Mouse (Mus musculus): Measurements from ENCODE around the gene Pten.

Pten gene

DNA sequence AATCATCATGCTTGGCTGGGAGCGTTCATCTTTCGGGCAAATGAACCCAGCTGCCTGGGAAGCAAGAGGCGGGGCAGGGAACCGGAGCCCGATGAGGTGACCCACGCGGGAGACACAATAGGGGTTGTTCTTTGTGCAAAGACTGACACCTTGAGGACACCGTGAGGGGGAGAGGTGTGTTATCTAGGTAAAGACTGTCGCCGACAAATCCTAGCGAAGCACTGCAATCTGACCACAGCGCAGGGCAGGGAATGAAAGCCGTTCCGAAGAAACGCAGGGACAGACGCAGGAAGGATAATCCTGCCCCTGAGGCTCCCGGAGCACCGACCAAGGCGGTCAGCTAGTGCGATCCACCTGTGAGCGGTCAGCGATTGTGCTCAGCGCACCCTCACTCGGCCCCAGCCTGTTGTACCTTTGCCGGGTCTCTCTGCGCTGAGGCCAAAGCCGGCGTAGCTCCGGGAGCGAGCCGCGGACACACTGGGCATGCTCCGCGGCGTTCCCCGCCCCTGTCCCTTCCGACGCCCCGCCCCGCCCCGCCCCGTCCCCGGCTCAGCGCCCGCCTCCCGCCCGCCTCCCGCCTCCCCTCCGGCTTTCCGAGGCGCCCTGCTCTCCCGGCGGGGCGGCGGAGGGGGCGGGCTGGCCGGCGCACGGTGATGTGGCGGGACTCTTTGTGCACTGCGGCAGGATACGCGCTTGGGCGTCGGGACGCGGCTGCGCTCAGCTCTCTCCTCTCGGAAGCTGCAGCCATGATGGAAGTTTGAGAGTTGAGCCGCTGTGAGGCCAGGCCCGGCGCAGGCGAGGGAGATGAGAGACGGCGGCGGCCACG, at the start of gene Pten:
Gene Pten (plus strand): TSS at position 598 of the 826 bp plus-strand sequence.
- no peak for DNase-seq (ENCODE audit: extremely low spot score, low read depth, low spot score)

DNA sequence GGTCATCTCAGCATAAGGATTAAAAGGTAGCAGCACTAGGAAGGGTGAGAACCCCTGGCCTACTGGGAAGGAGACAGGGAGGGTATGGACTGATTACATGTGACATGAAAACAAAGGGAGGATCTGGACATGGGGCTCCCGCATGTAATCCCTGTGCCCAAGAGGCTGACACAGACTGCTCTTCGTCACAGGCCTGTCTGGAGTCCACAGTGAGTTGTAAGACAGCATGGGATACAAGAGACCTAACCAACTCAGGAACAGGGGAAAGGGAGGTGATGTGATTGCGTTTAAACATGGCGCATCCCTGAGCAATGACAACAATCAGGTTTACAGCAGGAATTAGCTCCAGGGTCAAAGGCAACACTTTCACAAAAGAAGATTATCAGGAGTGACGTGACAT, 48.3 kb upstream of the Pten start:
- no peak for DNase-seq (ENCODE audit: extremely low spot score, low read depth, low spot score)

DNA sequence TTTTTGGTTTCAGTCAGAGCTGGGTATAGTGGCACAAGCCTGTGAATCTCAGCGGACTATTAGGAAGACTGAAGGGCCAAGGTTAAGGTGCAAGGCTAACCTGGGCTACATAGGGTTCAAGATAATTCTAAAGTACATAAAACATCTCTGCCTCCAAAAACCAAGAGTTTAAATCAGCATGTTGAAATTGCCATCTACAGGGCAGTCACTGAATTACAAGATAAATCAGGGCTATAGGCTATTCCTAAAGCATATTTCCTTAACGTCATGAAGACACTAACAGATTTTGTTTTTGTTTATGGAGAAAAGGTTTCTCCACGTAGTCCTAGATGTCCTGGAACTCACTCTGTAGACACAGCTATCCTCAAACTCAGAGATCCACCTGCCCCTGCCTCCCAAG, 47.0 kb upstream of the Pten start:
- no peak for DNase-seq (ENCODE audit: extremely low spot score, low read depth, low spot score)

DNA sequence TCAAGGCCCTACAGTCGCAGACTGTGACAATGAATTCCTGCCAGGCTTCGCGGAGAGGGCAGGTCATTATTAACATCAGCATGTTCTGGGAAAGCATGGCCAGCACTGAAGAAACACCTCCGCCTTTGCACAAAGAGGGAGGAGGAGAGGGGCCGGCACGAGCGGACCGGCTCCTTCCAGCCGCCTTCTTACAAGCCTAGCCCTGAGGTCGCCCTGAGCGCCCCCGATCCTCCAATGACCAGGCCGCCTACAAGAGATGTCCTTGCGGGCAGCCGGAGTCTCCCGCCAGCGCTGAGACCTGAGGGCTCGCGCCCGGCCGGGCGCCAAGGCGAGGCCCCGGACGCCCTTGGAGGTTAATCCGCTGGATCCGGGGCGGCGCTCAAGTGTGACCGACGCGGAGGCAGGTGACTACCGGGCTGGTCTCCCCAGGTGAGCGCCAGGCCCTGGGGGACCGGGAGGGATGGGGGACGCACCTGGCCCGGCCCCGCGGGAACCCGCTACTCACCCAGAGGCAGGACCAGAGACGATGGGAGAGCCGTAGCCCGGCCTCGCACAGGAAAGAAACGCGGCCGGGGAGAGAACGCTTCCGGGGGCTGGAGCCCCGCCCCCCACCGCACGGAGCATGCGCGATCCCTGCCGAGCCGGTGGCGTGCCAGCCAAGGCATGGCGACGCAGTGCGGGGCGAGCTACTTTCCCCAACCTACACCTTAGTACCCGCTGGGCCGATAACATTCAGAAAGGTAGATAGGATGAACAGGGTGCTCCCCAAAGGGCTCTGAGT, 45.3 kb upstream of the Pten start:
- no peak for DNase-seq (ENCODE audit: extremely low spot score, low read depth, low spot score)

DNA sequence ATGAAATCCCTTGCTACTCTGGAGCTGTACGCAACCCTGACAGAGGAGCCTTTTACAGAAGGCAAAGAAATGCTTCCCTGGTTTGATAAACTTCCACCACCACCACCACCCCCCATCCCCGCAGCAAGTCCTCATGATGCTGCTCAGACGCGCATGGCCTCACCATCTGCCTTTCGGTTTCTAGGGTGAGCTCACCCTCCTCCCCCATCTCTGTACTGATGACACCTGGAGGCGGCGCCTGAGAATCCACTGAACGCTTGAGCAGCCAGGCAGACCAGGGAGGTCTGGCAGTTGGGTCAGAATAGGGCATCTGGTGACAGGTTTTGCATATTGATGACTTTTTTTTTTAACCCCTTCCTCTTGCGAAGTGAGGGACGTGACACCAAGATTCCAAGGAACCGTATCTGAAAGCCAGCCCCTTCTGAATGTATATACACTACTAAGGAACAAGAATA, 44.7 kb upstream of the Pten start:
- DNase-seq (ENCODE audit: extremely low spot score, low read depth, low spot score): no peak

DNA sequence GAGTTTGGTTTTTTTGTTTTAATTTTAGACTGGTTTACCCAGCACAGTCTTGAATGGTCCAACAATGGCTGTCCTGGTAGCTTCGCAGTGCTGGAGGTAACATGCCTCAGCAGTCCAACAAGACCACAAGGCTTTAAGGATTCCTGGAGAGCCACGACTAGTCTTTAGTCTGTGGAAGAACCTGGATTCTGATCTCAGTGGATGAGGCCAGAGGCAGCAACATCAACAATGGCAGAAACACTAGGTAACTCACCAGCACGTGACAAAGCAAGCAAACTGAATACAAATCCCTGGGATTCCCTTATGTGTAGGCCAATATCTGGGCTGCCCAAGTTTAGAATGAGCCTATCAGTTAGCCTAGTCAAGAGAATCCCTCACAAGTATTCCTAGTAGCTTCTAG, 43.8 kb upstream of the Pten start:
- DNase-seq (ENCODE audit: extremely low spot score, low read depth, low spot score): no peak

DNA sequence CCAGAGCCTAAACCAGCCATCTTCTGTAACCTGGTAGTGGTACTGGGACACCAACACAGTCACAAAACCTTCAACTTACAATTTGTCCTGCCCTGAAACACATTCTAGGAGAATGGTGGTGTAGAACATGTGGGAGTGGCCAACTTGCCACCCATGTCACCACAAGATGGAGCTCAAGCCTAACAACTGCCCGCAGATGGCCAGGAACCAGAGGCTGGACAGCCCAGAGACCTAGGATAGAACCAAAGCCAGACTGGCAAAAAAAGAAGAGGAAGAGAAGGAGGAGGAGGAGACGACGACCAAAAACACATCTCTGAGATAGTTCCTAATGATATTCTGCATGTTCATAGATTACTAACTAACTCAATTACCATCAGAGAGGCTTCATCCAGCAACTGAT, 42.1 kb upstream of the Pten start:
- DNase-seq (ENCODE audit: extremely low spot score, low read depth, low spot score): no peak

DNA sequence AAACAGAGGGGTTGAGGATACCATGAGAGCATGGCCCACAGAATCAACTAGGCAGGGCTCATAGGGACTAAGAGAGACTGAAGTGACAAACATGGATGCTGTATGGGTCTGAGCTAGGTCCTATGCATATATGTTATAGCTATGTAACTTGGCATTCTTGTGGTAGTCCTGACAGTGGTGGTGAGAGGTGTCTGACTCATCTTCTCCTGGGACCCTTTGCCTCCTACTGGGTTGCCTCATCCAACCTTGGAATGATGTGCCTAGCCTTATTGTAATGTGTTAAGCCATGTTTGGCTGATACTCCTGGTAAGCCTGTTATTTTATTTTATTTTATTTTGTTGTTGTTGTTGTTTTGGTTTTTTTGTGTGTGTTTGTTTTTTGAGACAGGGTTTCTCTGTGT, 41.6 kb upstream of the Pten start:
- no peak for DNase-seq (ENCODE audit: extremely low spot score, low read depth, low spot score)

DNA sequence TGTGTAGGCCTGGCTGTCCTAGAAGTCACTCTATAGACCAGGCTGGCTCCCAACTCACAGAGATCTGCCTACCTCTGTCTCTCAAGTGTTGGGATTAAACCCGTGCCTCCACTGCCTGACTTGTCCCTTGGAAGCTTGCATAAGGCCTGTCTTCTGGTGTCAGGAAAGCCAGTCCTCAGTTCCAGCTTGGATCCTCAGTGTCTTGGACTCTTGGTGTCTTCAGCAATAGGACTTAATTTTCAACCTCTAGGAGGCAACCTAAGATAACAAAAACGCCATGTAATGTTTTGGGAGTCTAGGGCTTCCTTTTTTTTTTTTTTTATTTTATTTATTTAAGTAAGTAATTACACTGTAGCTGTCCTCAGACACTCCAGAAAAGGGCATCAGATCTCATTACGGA, 39.7 kb upstream of the Pten start:
- DNase-seq (ENCODE audit: extremely low spot score, low read depth, low spot score): no peak

DNA sequence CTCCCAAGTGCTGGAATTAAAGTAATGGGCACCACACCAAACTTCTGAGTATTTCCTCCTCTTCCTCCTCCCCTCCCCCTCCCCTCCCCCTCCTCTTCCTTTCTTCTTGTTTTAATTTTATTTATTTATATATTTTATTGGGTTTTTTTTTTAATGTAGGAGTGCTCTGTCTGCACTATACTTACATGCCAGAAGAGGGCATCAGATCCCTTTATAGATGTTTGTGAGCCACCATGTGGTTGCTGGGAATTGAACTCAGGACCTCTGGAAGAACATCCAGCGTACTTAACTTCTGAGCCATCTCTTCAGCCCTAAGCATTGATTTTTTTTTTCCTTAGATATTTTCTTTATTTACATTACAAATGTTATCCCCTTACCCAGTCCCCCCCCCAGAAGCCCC, 37.0 kb upstream of the Pten start:
- no peak for DNase-seq (ENCODE audit: extremely low spot score, low read depth, low spot score)

DNA sequence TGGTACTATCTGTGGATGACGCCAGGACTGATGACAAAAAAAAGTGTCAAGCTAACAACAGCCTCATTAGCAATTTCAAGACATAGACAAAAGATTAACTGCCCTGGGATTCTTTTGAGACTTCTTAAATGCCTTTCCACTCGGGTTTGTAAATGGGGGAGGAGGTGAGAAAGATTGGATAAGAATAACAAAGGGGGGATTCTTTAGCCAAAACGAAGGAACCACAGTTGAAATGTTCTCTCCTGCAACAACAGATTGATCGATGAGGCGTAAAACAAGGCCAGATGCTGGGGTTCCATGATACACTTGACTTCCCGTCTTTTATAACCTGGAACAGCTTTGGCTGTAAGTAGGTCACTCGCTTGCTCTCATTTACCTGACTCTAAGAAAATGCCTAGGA, 33.5 kb upstream of the Pten start:
- no peak for DNase-seq (ENCODE audit: extremely low spot score, low read depth, low spot score)

DNA sequence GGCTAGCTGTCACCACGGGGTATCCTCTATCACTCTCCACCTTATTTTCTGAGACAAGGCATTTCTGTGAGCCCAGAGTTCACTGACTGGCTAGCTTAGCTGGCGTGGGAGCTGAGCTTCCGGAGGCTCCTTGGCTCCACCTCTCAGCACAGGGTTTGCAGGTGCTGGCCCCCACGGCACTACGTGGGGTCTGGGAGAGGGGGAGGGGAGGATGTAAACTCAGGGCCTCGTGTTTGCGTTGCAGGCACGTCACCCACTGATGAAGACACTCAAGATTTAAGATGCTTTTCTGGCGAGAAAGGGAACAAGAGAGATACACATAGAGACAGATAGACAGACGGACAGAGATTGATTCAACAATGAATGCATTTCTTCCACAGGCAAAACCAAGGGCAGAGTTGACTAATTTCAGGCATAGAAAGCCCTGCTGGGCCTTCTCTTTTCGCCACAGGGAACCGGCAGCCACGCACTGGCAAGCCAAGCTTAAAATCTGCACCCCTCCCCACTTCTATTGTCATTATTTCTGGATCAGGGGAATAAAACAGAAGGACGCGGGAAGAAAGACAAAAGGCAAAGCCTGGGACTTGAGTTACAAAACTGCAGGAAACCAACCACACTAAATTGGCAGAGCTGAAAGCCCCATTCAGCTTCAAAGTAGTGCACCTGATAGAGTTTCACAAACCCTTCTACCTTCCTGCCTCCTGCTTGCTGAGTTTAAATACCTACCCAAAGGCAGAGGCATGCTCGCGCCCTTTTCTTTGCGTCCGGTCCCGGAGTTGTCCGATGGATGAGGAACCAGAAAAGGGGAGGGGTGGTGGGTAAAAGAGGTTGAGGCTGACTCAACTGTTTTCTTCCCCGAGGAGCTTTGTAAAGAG, 30.6 kb upstream of the Pten start:
- no peak for DNase-seq (ENCODE audit: extremely low spot score, low read depth, low spot score)

DNA sequence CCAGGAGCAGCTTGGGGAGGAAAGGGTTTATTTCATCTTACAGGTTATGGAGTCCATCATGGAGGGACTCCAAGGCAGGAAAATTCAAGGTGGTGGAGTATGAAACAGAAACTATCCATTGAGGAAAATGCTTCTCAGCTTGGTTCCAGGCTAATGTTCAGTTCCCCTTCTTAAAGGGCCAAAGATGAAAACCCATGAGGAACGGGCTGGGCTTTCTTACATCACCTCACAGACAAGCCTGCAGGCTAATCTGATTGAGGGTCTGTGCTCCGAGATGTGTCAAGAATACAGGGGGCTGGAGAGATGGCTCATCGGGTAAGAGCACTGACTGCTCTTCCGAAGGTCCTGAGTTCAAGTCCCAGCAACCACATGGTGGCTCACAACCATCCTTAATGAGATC, 27.5 kb upstream of the Pten start:
- DNase-seq (ENCODE audit: extremely low spot score, low read depth, low spot score): no peak

DNA sequence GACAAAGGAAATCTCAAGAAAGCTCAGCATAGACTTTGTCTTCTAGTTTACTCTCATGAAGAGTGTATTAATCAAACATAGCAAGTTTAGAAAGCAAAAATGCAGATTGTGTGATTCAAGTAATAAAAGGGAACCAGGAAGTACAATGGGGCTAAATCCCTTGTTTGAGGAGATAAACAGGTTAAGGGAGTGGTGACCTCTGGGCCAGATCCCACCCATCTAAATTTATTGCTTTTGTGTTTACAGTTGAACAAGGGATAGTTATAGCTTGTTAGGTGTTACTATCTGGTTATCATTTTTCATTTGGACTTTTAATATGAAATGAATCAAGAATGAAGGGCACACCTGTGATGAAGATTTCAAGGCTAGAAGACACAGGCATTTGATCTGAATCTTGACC, 24.4 kb upstream of the Pten start:
- DNase-seq (ENCODE audit: extremely low spot score, low read depth, low spot score): no peak

DNA sequence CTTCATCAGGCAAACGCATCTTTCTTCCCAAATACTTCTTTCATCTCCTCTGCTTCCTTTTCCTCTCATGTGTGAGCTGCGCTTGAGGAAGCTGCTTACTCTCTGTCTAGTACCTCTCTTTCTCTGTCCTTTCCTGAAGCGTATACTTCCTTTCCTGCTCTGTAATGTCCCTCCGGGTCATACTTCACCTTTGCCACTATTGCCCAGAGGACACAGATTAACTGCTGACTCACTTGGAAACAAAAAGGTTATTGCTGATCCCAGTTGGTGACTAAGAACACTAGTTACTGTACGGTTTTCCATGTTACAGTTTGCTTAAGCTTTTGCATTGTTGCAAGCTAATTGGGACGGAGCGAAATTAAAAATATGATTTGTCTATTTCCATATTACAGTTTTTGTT, 19.5 kb upstream of the Pten start:
- DNase-seq (ENCODE audit: extremely low spot score, low read depth, low spot score): no peak

DNA sequence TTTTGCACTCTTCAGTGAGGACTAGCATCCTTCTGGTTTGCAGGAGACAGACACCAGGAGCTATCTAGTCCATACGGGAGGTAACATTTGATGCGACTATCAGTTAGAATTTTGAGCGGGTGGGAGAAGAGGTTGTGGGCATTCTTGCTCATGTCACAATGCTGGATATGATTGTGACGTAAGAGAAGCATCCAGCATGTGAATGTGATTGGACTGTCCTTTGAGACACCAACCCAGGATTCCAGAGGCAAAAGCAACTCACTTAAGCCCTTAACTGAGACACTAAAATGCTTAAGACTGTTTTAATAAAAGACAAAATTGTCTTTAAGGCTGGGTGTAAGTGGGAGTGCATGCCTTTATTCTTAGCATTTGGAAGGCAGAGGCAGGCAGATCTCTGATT, 17.6 kb upstream of the Pten start, which contains the start of gene Atad1:
Gene Atad1 (minus strand): TSS at position 101 of the 400 bp plus-strand sequence.
- no peak for DNase-seq (ENCODE audit: extremely low spot score, low read depth, low spot score)

DNA sequence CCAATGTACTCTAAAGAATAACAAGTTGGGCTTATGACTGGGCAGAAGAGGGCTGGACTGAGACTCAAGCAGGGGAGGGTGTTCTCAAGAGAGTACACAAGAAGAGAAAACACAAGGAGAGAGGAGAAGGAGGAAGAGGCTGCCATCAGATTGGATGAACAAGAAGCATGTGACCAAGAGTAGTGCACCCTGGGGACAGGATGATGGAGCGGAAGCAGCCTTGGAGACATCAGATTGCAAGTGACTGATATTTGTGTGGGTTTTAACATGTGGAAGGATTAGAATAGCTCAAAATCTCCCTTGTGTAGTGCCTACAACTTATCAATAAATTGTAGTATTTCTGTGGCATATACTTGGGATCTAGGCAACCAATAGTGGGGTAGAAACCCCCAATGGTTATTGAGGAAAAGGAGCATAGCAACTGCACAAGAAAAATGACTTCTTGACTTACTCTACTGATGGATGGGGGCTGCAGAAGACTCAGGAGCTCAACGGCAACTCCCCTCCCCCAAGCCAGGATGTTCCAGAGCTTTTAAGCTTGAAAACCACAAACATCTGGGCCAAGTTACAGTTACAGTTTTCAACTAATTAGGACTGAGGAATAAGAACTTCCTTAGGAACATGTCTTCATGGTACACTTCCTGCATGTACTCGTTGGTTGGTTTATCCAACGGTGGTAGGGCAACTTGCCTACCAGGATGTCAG, 16.5 kb upstream of the Pten start:
- DNase-seq (ENCODE audit: extremely low spot score, low read depth, low spot score): no peak

DNA sequence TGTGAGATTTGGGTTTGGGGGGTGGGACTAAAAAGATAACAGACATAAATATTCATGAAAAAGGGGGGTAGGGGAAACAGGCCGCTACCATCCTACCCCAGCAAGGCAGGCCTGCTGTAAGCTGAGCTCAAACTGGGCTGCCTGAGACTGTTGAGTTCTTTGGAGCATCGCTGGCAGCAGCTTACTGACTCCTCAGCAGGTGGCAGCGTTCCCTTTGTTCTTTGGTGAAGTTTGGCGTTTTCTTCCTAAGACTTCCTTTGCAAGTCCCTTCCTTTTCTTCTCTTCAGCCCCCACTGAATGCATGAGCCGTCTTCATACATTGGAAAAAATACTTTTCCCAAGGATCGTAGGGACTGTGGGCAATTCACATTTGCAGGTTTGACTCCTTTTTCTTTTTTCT, 7.9 kb upstream of the Pten start:
- no peak for DNase-seq (ENCODE audit: extremely low spot score, low read depth, low spot score)

DNA sequence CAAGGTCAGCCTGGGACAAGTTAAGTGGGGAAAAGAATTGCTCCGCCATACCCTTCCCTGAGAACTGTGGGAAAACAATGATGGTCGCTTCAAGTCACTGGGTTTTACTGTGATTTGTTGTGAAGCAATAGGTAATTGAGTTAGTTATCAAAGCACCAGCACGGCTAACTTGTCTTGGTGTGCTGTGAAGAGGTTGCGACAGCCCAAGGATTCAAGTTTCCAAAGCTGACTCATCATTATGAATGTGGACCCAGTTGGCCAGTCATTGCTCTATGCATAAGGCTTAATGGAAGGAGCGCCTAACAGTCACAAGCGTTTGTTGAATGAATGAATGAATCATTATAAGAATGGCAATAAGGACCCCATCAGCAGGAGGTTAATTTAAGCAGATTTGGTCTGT, 4.9 kb upstream of the Pten start:
- DNase-seq (ENCODE audit: extremely low spot score, low read depth, low spot score): no peak

DNA sequence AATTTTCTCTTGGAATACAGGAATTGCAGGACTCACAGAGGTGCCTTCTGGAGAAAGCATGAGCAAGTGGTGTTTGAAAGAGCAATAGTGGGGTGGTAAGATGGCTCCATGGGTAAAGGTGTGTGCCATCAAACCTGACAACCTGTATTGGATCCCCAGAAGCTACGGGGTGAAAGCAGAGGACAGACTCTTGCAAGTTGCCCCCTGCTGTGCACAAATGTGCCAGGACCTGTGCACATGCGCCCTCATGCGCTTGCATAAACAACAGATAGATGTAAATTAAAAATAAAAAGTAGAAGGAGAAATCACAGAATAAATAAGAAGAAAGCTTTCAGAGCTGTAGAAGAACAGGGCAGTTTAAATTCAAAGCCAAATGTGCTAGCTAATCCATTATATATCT, 3.9 kb upstream of the Pten start:
- no peak for DNase-seq (ENCODE audit: extremely low spot score, low read depth, low spot score)
